Mouse (Mus musculus) retina, postnatal 1 day (tissue): ENCODE measurements around the gene Syce2.

Experiments
- DNase-seq: peaks from one replicate; pipeline ENCODE4 v3.0.0-alpha.2; 2012

Syce2 gene

GRCm38 (mm10) chr8:84845355-84846093 lies 26.4 kb upstream of the Syce2 start:
- DNase-seq: peak; percentile 61

GRCm38 (mm10) chr8:84846094-84846721 lies 25.7 kb upstream of the Syce2 start:
- no peak for DNase-seq

GRCm38 (mm10) chr8:84846722-84847572 lies 25.0 kb upstream of the Syce2 start, which contains the start of gene Calr:
Gene Calr (minus strand): TSS chr8:84846934.
- DNase-seq: peak; percentile 100

GRCm38 (mm10) chr8:84847684-84848435 lies 24.1 kb upstream of the Syce2 start:
- no peak for DNase-seq

GRCm38 (mm10) chr8:84856434-84856833 lies 15.5 kb upstream of the Syce2 start:
- DNase-seq: no peak

- peak; percentile 97 for DNase-seq
These were observed 15.0 kb upstream of the Syce2 start, which contains the start of gene Farsa for GRCm38 (mm10) chr8:84856864-84857441. Gene Farsa (plus strand): TSS chr8:84856989.

GRCm38 (mm10) chr8:84872309-84872965 lies 526 bp downstream of the Syce2 start:
- DNase-seq: peak; percentile 64

GRCm38 (mm10) chr8:84873016-84873415 lies 1.1 kb downstream of the Syce2 start:
- DNase-seq: no peak

GRCm38 (mm10) chr8:84874339-84874738 lies 2.4 kb downstream of the Syce2 start:
- DNase-seq: no peak

GRCm38 (mm10) chr8:84877297-84878035 lies 5.6 kb downstream of the Syce2 start:
- DNase-seq: no peak

- DNase-seq: no peak
These were observed 7.0 kb downstream of the Syce2 start for GRCm38 (mm10) chr8:84878915-84879314.

GRCm38 (mm10) chr8:84884728-84885127 lies 12.8 kb downstream of the Syce2 start:
- DNase-seq: no peak

- DNase-seq: no peak
These were observed 16.4 kb downstream of the Syce2 start for GRCm38 (mm10) chr8:84888280-84888679.

GRCm38 (mm10) chr8:84889141-84889540 lies 17.2 kb downstream of the Syce2 start:
- no peak for DNase-seq

- DNase-seq: no peak
These were observed 21.2 kb downstream of the Syce2 start for GRCm38 (mm10) chr8:84892993-84893708.

- DNase-seq: peak; percentile 97
These were observed 21.8 kb downstream of the Syce2 start, which contains the start of gene Gcdh for GRCm38 (mm10) chr8:84893709-84894134. Gene Gcdh (minus strand): TSS chr8:84893921.

- DNase-seq: no peak
These were observed 24.1 kb downstream of the Syce2 start for GRCm38 (mm10) chr8:84895963-84896362.

GRCm38 (mm10) chr8:84901071-84901470 lies 29.2 kb downstream of the Syce2 start:
- no peak for DNase-seq

- no peak for DNase-seq
These were observed 29.8 kb downstream of the Syce2 start, which contains the start of gene Klf1 for GRCm38 (mm10) chr8:84901752-84902151. Gene Klf1 (plus strand): TSS chr8:84901928.

- no peak for DNase-seq
These were observed 30.5 kb downstream of the Syce2 start for GRCm38 (mm10) chr8:84902367-84902919.
